Mouse (Mus musculus) right cerebral cortex, postnatal 4 days (tissue): ENCODE data around the gene Coa4.

ENCODE experiments used
- DNase-seq: peaks from one replicate; pipeline ENCODE4 v3.0.0-alpha.2; 2022

Coa4 gene

DNA sequence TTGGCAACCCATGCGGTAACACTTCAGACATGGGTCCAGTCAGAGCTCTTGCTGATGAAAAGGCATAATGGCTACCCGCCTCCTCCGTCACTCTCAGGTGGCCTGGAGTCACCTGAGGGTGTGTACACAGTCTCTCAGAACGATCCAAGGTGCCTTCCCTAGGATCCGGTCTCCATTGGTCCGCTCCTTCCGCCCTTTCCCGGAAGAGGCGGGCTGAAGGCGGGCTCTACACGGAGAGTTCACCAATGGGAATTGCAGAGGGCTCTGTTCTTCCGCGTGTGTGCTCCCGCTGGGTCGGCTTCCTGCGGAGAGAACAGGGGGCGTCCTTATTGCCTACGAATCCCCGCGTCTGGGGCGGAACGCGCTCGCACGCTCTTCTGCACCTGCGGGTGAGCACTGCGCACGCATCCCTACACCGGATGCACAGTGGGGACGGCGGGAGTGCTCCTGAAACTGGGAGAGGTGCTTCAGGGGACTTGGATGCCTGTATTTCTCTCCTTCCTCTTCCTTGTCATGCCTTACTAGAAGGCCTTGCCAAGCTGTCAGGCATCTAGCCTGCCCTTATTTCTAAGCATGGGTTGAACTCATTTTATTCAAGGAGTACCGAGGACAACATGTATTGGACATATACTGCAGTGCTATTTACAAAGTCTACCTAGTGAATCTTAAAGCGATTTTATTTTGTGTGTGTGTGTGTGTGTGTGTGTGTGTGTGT, at the start of gene Coa4:
Gene Coa4 (plus strand): TSS at position 268 of the 715 bp plus-strand sequence.
- DNase-seq, result peak; percentile 77

DNA sequence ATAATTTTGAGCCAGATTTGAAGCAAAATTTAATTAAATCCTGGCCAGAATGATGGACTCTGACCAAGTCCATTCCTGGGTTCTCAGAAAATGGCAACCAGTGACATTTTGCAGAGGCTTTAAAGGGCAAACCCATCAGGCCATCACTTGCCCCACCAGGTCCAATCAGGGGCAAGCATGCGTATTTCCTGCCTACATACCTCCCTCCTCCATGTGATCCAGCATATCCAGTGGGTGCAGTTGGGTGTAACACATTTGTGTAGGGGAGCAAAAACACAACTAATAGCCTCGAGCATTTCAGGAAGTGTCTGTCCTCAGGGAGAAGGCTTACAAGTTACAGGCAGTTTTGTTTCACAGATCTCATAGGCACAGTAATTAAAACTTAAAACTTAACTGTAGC, 49.6 kb upstream of the Coa4 start:
- DNase-seq, result no peak

DNA sequence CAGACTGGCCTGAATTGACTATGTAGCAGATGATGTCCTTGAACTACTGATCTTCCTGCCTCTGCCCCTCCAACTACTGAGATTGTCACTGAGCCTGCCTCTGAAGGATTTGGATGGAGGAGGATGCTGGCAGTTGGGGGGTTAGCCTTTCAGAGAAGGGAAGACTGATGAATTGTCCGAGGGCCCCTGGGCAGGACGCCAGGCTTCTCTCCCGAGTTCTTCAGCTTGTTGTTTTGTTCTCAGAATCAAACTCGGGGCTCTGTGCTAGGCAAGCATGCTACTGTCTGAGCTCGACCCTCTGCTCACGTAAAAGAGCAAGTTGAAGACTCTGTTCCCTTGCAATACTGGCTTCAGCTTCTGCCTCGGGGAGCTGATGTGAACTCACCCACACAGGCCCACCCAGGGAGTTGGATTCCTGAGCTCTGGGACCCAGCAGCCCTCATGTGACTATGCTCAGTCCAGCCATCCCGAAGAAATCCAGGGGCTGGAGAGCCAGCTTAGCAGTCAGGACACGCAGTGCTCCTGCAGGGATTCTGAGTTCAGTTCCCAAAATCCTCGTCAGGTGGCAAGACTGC, 48.3 kb upstream of the Coa4 start:
- peak; percentile 55 for DNase-seq

DNA sequence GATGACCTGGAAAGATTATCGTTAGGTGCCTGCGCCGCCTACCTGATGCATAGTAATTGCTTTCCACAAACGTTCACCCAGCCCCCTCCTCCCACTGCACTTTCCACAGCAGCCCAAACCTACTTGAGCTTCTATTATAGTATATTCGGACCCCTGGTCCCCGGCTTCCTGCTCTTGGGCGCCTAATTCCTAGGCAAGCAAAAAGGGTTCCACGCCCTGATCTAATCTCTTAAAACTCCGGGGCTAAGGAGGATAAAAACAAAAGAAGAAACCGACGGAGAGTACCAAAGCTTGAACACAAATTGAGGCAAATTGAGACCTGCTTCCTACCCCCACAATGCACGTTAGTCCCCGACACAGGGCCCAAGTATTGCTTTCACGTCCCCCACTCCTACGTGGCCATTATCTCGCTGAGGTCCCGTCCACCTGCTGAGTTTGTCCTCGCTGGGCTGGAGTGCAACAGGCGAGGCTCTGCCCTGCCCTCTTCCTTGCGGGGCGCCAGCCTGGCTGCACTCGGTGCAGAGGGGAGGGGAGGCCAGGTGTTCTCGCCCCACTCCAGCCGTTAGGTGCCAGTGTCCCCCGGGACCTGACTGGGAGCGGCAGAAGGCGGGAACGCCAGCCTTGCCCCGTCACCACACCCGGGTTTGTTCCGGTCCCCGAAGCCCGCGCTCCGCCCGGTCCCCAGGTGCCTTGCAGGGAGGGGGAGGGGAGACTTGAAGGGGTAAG, 44.3 kb upstream of the Coa4 start:
- no peak for DNase-seq

DNA sequence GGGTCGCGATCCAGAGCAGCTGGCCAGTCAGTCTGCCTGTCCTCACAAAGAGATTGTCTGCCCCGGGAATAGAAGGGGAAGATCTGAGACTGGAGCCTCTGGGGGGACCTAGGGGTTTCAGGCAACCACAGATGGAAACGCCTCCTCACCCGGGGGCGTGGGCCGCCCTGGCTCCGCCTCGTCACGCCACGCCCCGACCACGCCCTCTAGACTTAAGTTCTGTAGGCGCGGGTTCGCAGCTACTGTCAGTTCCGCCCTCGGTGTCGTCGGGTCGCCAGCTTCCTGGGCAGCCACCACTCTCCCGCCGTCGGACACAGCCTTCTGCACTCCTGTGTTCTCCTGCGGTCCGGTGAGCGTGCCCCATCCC, 43.8 kb upstream of the Coa4 start, which contains the start of gene Ucp2:
Gene Ucp2 (plus strand): TSS at position 221 of the 367 bp plus-strand sequence.
- DNase-seq, result peak; percentile 58

DNA sequence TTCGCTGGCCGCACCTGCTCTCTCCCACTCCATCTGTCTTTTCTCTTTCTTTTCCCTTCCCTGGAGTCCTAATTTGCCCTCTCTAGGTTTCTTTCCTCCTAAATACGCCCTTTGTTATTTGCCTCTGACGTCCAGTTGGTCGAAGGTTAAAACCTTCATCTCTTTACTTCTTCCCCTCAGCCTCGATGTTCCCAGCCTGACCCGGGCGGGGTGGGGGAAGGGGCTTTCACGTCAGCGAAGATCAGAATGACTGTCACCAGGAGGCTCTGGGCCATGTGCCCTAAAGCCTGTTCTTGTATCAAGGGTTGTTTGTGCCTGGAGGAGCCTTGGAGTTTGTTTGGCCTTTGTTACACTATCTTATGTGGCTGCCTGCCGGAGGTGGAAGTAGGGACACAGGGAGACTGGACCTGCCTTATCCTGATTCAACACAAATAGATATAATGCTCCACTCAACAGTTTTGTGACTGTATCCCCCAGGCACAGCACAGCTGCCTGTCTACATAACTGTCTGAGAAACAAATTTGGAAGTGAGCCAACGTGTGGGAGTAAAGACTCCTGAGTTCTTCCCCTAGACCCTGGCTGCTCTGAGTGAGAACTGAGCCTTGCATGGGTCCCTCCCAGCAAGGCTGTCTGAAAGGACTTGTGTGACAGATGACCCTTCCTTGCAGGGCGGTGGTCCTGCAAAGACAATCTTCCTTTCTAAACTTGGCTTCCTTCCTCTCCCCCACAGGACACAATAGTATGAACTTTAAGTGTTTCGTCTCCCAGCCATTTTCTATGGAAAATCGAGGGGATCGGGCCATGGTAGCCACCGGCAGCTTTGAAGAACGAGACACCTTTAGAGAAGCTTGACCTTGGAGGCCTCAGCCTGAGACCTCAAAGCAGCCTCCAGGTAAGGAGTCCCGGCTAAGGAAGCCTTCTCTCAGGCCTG, 43.1 kb upstream of the Coa4 start:
- DNase-seq, result no peak

DNA sequence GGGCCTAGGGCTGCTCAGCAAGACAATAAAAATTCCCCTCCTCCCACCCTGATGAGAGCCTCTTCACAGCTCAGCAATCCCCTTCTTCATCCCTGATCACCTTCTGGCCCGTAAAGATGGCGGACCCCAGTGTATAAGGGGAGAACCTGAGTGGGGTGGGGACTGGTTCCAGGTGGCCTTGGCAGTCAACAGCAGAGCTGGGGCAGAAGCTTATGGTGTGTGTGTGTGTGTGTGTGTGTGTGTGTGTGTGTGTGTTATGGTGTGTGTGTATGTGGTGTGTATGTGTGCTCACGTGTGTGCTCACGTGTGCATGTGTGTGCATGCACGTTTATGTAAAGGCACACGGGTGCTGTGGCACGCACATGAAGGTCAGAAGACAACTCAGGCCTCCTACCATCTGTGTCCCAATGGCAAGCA, 42.4 kb upstream of the Coa4 start:
- no peak for DNase-seq

DNA sequence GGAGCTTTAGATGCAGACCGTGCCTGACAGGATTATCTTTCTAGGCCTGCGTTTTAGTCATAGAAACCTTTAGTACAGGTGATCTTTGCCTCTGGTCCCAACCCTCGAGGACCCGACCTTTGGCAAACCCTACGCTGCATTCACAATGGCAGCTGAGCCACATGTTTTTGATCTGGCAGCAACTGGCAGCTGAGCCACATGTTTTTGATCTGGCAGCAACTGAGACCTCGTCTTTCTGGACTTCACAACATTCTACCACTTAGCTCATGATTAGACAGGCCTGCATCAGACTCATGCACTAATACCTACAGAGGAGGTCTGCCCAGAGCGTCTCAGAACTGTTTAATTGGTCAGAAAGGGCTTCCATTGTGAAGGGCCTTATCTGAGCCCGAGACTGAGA, 41.8 kb upstream of the Coa4 start:
- no peak for DNase-seq

DNA sequence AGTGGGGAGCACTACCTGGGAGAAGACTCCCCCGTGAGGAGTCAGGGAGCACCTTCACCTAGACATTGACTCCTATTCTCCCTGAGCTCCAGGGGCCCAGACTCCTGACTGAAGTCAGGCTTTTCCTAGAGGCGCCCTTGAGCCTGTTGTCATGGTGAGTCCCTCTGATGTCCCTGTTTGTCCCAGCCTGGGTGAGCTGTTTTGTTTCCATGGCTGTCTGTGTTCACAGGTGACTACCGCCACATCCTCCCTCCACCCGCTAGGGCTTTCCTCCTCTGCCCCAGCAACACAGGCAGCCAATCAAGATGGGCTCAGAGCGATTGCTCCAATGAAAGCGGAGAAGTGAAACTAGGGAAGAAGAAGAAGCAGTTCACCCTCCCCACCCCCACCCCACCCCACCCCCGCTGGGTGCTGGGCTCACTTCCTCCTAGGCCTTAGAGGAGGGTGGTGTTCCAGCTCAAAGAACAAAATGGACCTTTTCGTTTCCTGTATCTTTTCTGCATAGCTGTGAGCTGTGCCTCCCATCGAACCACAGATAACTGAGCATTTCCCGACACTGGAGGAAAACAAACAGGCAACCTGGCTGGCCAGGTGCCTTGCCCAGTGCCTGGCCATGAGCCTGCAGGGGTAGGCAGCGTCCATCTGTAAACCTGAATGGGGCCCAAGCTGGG, 41.2 kb upstream of the Coa4 start:
- DNase-seq, result peak; percentile 33

DNA sequence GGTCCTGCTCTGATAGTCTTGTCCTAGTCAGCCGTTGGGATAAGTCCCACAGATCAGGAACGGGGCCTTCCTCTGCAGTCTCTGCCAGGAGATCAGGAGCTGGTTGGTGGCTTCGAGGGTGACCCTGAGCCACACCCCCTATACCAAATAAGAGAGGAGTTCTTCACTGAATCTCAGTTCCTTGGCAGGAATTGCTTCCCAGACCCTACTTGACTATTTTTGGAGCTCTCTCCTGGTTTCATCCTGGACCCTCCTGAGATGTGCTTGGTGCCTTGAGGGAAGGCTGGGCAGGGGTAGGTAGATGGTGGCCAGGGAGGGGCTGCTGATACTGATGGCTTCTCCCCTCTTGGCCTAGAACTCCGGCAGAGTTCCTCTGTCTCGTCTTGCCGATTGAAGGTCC, 40.5 kb upstream of the Coa4 start:
- DNase-seq, result no peak

DNA sequence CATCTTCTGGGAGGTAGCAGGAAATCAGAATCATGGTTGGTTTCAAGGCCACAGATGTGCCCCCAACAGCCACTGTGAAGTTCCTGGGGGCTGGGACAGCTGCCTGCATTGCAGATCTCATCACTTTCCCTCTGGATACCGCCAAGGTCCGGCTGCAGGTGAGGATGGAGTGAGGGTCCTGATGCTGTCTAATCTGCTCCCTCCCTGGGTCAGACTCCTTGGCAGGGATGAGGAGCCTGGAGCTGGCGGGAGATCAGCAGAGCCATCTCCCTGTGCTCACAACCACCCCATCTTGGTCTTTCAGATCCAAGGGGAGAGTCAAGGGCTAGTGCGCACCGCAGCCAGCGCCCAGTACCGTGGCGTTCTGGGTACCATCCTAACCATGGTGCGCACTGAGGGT, 40.1 kb upstream of the Coa4 start:
- DNase-seq, result no peak

DNA sequence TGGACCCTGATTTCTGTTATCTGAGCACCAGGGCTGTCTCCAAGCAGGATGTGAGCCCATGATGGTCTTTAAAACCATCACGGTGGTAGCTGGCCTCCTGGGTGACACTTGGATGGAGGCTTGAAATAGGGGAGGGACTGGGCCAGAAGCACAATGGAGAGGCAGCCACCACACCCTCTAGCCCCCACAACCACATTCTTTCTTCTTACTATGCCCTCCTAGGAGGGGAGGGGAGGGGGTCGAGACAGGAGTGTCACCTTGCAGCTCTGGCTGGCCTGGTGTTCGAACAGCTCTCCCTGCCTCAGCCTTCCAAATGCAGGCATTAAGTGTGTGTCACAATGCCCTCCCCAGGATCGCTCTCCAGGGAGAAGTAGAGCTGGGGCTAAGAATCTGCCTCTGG, 39.5 kb upstream of the Coa4 start:
- DNase-seq, result no peak

DNA sequence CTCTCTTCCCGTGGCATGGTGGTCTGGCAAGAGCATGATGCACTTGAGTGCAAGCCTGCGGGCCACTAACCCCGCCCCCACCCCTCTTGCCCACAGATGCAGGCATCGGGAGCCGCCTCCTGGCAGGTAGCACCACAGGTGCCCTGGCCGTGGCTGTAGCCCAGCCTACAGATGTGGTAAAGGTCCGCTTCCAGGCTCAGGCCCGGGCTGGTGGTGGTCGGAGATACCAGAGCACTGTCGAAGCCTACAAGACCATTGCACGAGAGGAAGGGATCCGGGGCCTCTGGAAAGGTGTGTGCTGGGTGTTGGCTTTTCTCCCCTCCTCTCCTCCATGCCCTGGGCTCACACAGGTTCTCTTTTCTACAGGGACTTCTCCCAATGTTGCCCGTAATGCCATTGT, 38.9 kb upstream of the Coa4 start:
- DNase-seq, result no peak

DNA sequence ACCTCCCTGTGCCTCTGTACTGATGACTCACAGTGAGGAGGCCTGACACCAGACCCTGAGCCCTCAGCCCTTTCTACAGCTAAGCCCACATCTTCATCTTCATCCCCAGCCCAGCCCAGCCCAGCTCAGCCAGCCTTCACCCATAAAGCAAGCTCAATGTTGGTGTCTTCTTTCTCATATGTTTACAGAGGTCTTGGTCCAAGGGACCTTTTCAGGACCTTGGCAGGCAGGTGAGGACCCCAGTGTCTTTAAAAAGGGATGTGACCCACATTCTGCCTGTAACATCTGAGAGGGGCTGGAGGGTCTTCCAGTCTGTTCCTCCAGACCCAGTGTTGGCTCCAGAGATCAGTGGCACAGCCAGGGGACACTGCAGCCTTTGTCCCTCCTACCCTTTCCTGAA, 37.4 kb upstream of the Coa4 start:
- DNase-seq, result no peak

DNA sequence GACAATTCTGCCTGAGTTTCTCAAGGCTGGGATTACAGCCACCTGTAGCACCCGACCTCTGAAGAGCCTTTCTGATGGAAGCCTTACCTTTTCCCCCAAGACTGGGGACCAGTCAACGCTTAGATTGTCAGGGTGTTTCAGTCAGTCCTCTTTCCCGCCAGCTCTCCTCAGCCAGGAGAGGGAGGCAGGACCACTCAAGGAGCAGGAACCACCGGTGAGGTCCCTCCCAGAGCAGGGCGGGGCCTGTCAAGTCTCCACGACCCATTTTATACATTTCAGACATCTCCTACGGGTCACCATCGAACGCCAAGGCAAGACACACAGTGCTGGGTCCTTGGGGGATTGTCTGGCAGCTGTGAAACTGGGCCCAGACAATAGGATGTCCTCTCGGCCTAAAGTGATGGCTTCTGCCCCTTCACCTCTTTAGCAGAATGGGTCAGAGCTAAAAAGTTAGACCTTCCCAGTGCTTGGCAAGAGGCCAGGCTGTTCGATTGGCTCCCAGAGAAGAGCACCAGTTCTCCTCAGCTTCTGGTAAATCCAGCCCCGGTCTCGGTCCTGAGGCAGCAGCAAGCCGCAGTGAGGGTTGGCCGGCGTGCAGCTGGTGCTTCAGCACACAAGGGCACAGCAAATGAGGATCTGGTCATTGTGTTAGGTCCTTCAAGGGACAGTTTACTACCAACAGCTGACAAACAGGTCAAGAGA, 36.4 kb upstream of the Coa4 start:
- peak; percentile 22 for DNase-seq

DNA sequence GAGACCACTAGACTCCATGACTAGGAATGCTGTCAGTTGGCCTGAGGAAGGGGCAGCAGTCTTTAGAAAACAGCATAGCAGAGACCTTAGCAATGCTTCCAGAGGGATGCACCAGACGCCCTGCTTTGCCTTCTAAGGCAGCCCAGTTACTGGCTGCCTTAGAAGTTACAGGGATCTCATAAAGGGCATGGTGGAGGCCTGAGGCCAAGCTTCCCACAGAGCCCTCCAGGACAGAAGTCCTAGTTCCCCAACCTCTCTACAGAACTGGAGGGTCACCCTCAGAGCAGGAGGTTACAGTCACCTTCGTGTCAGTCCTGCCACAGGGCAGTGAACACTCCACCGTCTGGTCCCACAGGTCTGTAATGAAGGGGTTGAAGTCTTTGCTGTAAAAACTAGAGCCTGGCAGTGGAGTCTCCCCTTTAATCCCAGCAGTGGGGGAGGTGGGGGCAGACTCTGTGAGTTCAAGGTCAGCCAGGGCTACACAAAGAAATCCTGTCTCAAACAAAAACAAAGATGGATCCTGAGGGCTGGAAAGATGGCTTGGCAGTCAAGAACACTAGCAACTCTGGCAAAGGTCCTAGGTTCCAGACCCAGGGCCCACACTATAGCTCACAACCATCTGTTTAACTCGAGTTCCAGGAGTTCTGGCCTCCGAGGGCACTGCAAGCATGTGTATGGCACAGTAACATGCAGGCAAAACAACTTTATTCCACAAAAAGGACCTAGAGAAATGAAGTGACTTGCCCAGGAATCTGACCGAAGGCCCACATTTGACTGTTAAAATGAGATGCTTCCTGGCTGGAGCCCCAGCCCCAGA, 35.6 kb upstream of the Coa4 start:
- no peak for DNase-seq

DNA sequence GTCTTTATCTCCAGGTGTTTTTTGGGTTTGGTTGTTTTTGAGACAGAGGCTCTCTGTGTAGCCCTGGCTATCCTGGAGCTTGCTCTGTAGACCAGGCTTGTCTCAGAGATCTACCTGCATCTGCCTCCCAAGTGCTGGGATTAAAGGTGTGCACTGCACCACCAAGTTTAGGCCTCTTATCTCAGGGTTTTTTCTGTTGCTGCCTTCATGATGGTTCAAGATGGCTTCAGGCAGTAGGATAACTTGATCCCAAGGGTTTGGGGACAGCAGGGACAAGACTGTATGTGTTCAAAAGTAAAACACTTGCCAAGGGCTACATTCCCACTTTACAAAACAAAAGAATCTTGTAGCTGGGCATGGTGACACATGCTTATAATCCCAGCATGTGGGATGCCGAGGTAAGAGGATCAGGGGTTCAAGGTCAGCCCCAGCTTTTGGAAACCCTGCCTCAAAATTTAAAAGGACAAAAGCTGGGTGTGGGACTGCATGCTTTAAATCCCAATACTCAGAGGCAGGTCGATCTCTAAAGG, 35.0 kb upstream of the Coa4 start:
- DNase-seq, result no peak

DNA sequence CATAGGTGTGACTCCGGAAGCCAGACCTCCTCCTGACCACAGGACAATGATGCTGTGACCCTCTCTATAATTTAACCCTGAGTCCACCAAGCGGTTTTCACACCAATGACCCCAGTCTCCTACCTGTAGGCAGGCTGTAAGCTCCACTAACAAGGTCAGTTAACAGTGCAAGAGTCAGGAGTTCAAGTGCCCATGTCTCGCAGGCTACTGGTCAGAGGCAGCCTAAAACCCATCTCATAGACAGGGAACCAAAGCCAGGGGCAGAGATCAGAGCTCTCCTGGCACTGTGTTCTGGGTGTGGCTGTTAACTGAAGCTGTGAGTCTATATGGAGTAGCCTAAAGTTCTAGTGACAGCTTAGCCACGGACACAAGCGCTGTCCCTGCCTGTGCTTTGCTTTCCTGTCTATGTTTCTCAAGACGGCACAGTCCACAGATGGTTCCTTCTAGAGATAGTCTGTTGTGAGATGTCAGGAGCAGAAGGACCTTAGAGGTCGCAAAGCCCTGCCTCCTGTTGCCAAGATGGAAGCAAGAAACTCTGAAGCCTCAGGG, 34.4 kb upstream of the Coa4 start:
- DNase-seq, result no peak

DNA sequence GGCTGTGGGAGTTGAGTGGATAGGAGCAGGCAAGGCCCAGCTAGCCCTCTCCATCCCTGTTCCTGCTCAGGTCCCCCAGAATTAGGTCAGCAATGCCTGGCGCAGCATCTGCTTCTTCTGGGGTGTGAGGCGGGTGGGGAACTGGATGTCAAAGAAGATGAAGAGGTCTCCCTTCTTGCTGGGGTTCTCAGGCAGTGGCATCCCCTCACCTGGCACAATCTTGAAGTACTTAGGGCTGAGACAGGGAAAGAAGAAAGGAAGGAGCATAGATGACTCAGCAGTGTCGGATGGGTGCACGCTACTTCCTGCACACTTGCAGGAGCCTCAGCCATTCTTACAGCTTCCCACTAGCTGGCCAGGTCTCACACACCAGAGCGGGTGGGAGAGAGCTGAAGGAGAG, 33.8 kb upstream of the Coa4 start:
- DNase-seq, result no peak

DNA sequence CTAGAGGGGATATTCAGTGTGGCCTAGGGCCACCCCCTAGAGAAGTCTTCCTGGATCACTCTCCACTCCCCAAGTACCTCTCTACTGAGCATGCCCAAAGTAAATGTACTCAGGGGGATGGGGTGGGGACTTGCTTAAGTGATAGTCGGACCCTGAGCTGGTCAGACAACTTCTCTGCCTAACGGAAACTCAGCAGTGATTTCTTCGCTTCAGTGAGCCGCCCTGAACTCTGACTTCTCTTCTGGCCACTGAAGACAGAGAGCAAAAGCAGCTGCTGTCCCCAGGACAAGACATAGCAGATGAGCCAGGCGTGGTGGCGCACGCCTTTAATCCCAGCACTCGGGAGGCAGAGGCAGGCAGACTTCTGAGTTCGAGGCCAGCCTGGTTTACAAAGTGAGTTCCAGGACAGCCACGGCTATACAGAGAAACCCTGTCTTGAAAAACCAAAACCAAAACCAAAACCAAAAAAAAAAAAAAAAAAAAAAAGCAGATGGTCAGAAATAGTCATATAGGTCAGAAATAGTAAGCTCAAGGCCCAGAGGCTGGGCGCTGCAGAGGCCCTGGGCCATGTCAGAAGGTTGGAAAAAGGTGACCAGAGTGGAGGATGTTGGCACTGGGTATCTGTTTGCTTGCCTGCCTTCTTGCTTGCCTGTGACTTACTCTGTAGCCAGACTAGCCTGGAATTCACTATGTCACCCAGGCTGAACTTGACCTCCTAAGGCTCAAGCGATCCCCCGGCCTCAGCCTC, 32.0 kb upstream of the Coa4 start:
- DNase-seq, result no peak
